ENCODE assay signal across 17 mouse cellular contexts in genomic region chr3:65145152-65145551, GRCm38 (mm10). TPM values are rescaled to one million over a fixed set of nuclear protein-coding genes. Genes with fewer than 3 reads are reported as not detected.
A peak's percentile ranks its signal among the peaks of the same experiment; 100 is the strongest.
DNase-seq lines count a peak whose midpoint lies in the region; ATAC-seq and TF ChIP-seq lines count a peak whose summit lies in the region.
"Had no signal": no experiment of that assay in that cellular context is flagged by ENCODE, and none has a peak within 500 bp of the region (broad histone marks: within the 10 kb centered on the region; RNA-seq: fewer than 3 reads in every experiment).

No protein-coding gene starts in this region.

- no peaks in the 10 kb centered on the region for H3K27me3 ChIP-seq in hindbrain, embryonic 11.5 days (ENCODE audit: control insufficient read depth, insufficient read depth, low read length)
- no peaks in the 10 kb centered on the region for H3K27me3 ChIP-seq in midbrain, embryonic 15.5 days (replicated peaks)
- H3K27me3 ChIP-seq: limb, embryonic 13.5 days had no signal

- no peaks in the 10 kb centered on the region for H3K9me3 ChIP-seq in hindbrain, embryonic 11.5 days (ENCODE audit: control insufficient read depth, low read length)
- H3K9me3 ChIP-seq in midbrain, embryonic 15.5 days: no peaks in the 10 kb centered on the region
- H3K9me3 ChIP-seq: limb, embryonic 13.5 days had no signal

- no peak overlapping the region for H3K27ac ChIP-seq in hindbrain, embryonic 11.5 days (ENCODE audit: low read depth, low read length)
- H3K27ac ChIP-seq in midbrain, embryonic 15.5 days: no peak overlapping the region
- H3K27ac ChIP-seq: heart, adult 2 months; limb, embryonic 13.5 days had no signal

- peak; percentile 60; the same call in 1 of the 2 replicates for ATAC-seq in hindbrain, embryonic 11.5 days (ENCODE audit: low FRiP score)
- peak; percentile 94 for ATAC-seq in midbrain, embryonic 15.5 days (replicated peaks)
- ATAC-seq: intestine, embryonic 16.5 days; liver, postnatal 0 days had no signal

- TF ChIP-seq CTCF in brain, embryonic 14.5 days (IDR thresholded peaks at IDR 0.05; ENCODE audit: borderline replicate concordance, extremely low read depth, insufficient read depth, insufficient read length): no peak

- peak; percentile 31 for DNase-seq in NIH3T3 (ENCODE audit: low read depth)
- peak; percentile 64 for DNase-seq in brain, embryonic 14.5 days (ENCODE audit: low read depth)
- DNase-seq in hindbrain, embryonic 11.5 days (ENCODE audit: low spot score): peak; percentile 13
- DNase-seq in frontal cortex, postnatal 25 days (ENCODE audit: low spot score in 2 of 2): no peak
- DNase-seq in thymus, adult 18-20 months: no peak
- no peak for DNase-seq in adrenal gland, postnatal 10 days
- DNase-seq: cerebellum, adult 2 months; heart, adult 2 months; heart, postnatal 10 days; kidney, postnatal 10 days; liver, postnatal 0 days; right cerebral cortex, adult 18-20 months; thymus, postnatal 14 days had no signal

- no peak for TF ChIP-seq POLR2A in brain, embryonic 14.5 days (IDR thresholded peaks at IDR 0.05; ENCODE audit: borderline replicate concordance, extremely low read depth, insufficient read depth, insufficient read length, poor library complexity, severe bottlenecking)

- H3K4me1 ChIP-seq in hindbrain, embryonic 11.5 days (replicated peaks; ENCODE audit: control insufficient read depth, insufficient read depth, low read length): no peaks in the 10 kb centered on the region
- H3K4me1 ChIP-seq in midbrain, embryonic 15.5 days: peaks cover 3% of the 10 kb centered on the region; the same call in 1 of the 2 replicates

- no peak overlapping the region for H3K4me3 ChIP-seq in hindbrain, embryonic 11.5 days (ENCODE audit: low read depth, low read length)
- H3K4me3 ChIP-seq in midbrain, embryonic 15.5 days: no peak overlapping the region
- H3K4me3 ChIP-seq: heart, adult 2 months; limb, embryonic 13.5 days had no signal

- no peak overlapping the region for H3K4me2 ChIP-seq in hindbrain, embryonic 11.5 days (replicated peaks; ENCODE audit: low read depth, low read length)
- no peak overlapping the region for H3K4me2 ChIP-seq in midbrain, embryonic 15.5 days
- H3K4me2 ChIP-seq: limb, embryonic 13.5 days had no signal

- H3K36me3 ChIP-seq in hindbrain, embryonic 11.5 days (ENCODE audit: control insufficient read depth, insufficient read depth, low read length): no peaks in the 10 kb centered on the region
- H3K36me3 ChIP-seq in midbrain, embryonic 15.5 days (replicated peaks): no peaks in the 10 kb centered on the region
- H3K36me3 ChIP-seq: limb, embryonic 13.5 days had no signal

- no peak overlapping the region for H3K9ac ChIP-seq in hindbrain, embryonic 11.5 days (ENCODE audit: low read depth, low read length)
- H3K9ac ChIP-seq in midbrain, embryonic 15.5 days: no peak overlapping the region
- H3K9ac ChIP-seq: limb, embryonic 13.5 days; liver, postnatal 0 days had no signal

- WGBS in hindbrain, embryonic 11.5 days: 22% methylated on average over 5 of the region's 5 CpGs
- WGBS in midbrain, embryonic 15.5 days: 10% methylated on average over 5 of the region's 5 CpGs

RNA-seq across cellular contexts. Expression of gene Kcnab1, which starts 36.0 kb away (rescaled TPM):
- polyA plus RNA-seq in brain, embryonic 14.5 days (2012; rRNA removed): 2.1 and 3.2 TPM in 2 replicates
- 5.6 and 6.4 TPM in 2 replicates for polyA plus RNA-seq in hindbrain, embryonic 11.5 days (2014; fragmentation: Nextera tagmentation; extraction: Ambion mirVana)
- polyA plus RNA-seq in midbrain, embryonic 15.5 days (2015; fragmentation: Nextera tagmentation; extraction: Ambion mirVana): 5.7 and 6.1 TPM in 2 replicates
- 1 to 10 TPM; 2.5 to 2.8 TPM for total RNA-seq in adrenal gland, postnatal 10 days (2021)
- total RNA-seq: megakaryocyte, adult 5-6 weeks had no signal

Comparison
In these comparisons a context has a peak if more than half of its experiments do, and no peak if none do; other contexts are left out.
1. DNase-seq: peak in NIH3T3 (single experiment), brain, embryonic 14.5 days (single experiment) and hindbrain, embryonic 11.5 days (single experiment); none in frontal cortex, postnatal 25 days (0 of 2), thymus, adult 18-20 months (0 of 2) and adrenal gland, postnatal 10 days (single experiment).